Mouse (Mus musculus) olfactory bulb, adult 2 months (tissue): ENCODE results near the gene Flot2.

Experiments
- CTCF ChIP-seq: fragments of 200-500 bp; IDR thresholded peaks from 2 replicates; pipeline ENCODE4 v1.5.1; 2012; ENCODE audit warnings: low read depth, mild to moderate bottlenecking, low read length, moderate library complexity; ENCODE audit not compliant: insufficient read depth
- POLR2A ChIP-seq: fragments of 200-500 bp; IDR thresholded peaks from 2 replicates; pipeline ENCODE4 v1.6.1; 2012; ENCODE audit warnings: mild to moderate bottlenecking, low read depth, low read length, moderate library complexity; ENCODE audit not compliant: insufficient read depth

DNA sequence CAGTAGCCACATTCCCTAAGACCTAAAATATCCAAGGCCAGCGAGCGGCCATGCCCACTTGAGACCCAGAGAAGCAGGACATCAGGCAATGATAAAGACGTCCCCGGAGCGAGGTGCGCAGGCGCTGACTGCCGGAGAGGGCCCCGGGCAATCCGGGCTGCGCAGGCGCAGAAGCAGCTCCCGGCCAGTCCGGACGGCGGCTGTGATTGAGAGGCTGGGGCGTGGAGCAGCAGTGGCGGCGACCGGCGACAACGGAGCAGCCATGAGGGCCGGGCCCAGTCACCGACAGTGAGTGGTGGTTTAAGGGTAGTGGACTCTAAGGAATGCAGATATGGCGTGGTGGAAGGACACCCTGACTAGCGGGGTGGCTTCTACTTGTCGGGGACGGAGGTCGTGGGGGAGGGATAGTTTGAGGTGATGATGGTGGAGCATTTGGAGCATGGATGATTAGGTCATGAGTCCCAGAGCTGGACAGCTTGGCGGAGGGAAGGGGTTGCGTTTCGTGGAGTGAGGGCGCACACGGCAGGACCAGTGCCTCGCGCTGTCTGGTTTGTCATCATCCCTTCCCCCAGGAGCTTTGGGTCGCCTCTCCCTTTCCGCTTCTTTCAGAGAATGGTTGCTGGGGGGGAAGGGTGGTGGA is 56.9 kb downstream of the Flot2 start, which contains the start of gene Fam222b:
- TF ChIP-seq CTCF (no peak), POLR2A (peak; percentile 77)
